Mouse (Mus musculus) forebrain, postnatal 0 days (tissue): ENCODE measurements at regions not wholly inside any gene's neighbourhood (a gene's known extent, or its start where the extent isn't known, plus 50 kb on each side); places are given as distances from the start of the nearest gene placed in this dataset.

ENCODE experiments used
- ATAC-seq: fragments of 200-750 bp; cut with Nextera tagmentation; 2 replicates; pipeline ENCODE4 v1.8.0; 2017; ENCODE audit warnings: mild to moderate bottlenecking, moderate library complexity
- DNase-seq: peaks from one replicate; pipeline ENCODE4 v3.0.0-alpha.2; 2015
- H3K27ac ChIP-seq: fragments of 300-500 bp; sonication (generic); 2 replicates; pipeline ENCODE4 v1.5.1; 2014; ENCODE audit warnings: low read depth, mild to moderate bottlenecking, antibody characterized with exemption, low read length, moderate library complexity, mixed read lengths
- H3K27me3 ChIP-seq: fragments of 300-500 bp; sonication (generic); 2 replicates; pipeline ENCODE4 v1.6.1; 2014; ENCODE audit warnings: mild to moderate bottlenecking, low read length, mixed read lengths; ENCODE audit not compliant: insufficient read depth
- H3K36me3 ChIP-seq: fragments of 300-500 bp; sonication (generic); 2 replicates; pipeline ENCODE4 v1.6.1; 2014; ENCODE audit warnings: mild to moderate bottlenecking, moderate library complexity; ENCODE audit not compliant: insufficient read depth
- H3K4me1 ChIP-seq: fragments of 300-500 bp; sonication (generic); 2 replicates; pipeline ENCODE4 v1.6.1; 2014; ENCODE audit warnings: antibody characterized with exemption; ENCODE audit not compliant: insufficient read depth
- H3K4me2 ChIP-seq: fragments of 300-500 bp; sonication (generic); 2 replicates; pipeline ENCODE4 v1.6.1; 2014; ENCODE audit warnings: low read depth, mild to moderate bottlenecking, moderate library complexity
- H3K4me3 ChIP-seq: fragments of 300-500 bp; sonication (generic); 2 replicates; pipeline ENCODE4 v1.5.1; 2014; ENCODE audit warnings: low read depth, low read length, mixed read lengths
- H3K9ac ChIP-seq: fragments of 300-500 bp; sonication (generic); 2 replicates; pipeline ENCODE4 v1.6.1; 2014; ENCODE audit warnings: mild to moderate bottlenecking
- H3K9me3 ChIP-seq: fragments of 300-500 bp; sonication (generic); 2 replicates; pipeline ENCODE4 v1.6.1; 2016; ENCODE audit warnings: low read length
- CTCF ChIP-seq: sonication (generic); IDR thresholded peaks from 2 replicates; pipeline ENCODE4 v1.5.1; 2016; ENCODE audit warnings: antibody characterized with exemption, control low read depth, low read depth
- WGBS: fragments of 180-500 bp; shearing (Covaris S2); extraction: QIAGEN DNeasy Blood & Tissue Kit; methylation state at CpG from one replicate; pipeline ENCODE4 v1.1.7; 2014; 5-methylcytosine and 5-hydroxymethylcytosine counted together

DNA sequence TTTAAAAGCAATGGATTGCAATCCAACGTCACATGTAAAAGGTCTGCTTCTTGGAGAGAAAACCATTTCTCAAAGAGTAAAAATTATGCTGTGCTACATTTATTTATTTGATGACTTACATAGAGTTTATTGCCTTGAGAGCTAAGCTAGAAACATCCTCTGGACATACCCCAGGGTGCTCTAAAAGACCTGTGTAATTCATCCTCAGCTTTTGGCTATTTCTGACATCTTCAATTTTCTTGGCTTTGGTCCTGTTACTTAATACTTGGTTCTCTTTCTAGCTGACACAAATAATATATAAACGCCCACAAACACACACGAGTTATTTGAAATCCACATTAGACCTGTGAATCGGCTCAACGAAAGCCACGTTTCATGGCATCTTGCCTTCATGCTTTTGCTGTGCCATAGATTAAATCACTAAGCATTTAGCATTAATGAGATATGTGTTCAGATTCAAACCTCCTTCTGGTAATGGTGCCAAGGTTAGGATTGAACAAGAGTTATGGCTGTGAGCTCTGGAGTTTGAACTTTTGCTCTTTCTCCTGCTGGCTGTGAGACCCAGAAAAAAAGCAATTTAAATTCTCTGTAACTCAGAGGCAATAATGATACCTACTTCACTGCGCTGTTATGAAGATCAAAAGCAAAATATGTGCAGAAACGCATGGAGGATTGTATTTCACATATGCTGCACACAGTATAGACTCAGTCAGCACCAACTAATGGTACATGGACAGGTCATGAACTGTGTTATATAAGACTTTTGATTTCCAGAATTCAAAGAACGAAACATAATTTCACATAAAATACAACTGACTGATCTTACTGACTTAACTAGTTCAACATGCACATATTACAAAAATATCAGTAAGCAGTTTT lies 89.6 kb upstream of the Gimd1 start:
- H3K9ac ChIP-seq: no peak overlapping the region
- DNase-seq (no peak), ATAC-seq (no peak)
- H3K27me3 ChIP-seq: no peaks in the 10 kb centered on the region
- no peak overlapping the region for H3K4me3 ChIP-seq
- no peak overlapping the region for H3K4me2 ChIP-seq
- H3K9me3 ChIP-seq: no peaks in the 10 kb centered on the region
- 87% methylated on average over 9 of the region's 9 CpGs for WGBS
- H3K36me3 ChIP-seq: no peaks in the 10 kb centered on the region
- no peak overlapping the region for H3K27ac ChIP-seq
- no peaks in the 10 kb centered on the region for H3K4me1 ChIP-seq
- TF ChIP-seq CTCF: no peak

DNA sequence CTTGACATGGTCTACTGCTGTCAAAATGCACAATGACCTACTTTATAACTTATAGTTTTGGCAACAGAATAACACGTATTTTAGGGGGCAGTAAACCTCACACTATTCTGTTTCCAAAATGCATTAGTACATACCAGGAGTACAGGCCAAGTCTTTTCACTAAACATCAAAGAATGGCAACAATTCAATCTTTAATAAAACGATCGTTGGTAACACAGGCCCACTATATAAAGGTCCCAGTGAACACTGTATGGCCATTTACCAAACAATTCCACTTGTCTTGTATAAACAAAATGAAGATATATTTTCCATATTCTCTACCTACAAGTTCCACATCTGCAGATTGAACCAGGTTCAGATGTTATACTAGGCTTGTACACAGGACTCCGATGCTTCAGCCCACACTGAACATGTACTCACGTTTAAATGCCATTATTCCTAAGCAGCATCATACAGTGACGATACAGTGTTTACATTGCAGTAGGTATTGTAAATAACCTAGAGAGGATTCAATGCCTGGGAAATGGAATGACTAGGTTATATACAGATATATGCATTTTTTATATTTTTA lies 78.3 kb upstream of the Gimd1 start:
- Histone ChIP-seq H3K36me3 (no peaks in the 10 kb centered on the region), H3K27me3 (no peaks in the 10 kb centered on the region), H3K4me1 (no peaks in the 10 kb centered on the region), H3K9me3 (no peaks in the 10 kb centered on the region), H3K4me2 (no peak overlapping the region), H3K9ac (no peak overlapping the region), H3K4me3 (no peak overlapping the region), H3K27ac (no peak overlapping the region)
- ATAC-seq (no peak), DNase-seq (no peak)
- TF ChIP-seq CTCF: no peak
- WGBS: 84% methylated on average over 6 of the region's 6 CpGs

DNA sequence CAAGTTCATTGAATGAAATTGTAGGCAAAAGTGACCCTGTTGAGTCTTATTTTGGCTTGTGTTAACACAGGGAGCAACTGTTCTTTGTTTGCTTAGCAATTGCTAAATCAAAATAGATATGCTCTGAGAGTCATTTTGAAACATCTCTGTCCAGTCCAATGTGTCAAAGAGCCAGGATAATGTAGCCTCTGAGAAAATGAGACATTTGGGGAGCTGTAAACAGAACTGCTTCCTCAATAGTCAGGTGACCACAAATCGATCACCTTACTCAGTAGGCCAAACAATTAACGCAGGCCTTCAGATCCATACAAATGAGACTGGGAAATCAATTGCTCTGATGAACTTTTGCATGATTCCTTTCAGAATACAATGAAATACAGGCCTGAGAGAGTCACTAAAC lies 63.9 kb upstream of the Gimd1 start:
- no peaks in the 10 kb centered on the region for H3K9me3 ChIP-seq
- no peak for ATAC-seq

DNA sequence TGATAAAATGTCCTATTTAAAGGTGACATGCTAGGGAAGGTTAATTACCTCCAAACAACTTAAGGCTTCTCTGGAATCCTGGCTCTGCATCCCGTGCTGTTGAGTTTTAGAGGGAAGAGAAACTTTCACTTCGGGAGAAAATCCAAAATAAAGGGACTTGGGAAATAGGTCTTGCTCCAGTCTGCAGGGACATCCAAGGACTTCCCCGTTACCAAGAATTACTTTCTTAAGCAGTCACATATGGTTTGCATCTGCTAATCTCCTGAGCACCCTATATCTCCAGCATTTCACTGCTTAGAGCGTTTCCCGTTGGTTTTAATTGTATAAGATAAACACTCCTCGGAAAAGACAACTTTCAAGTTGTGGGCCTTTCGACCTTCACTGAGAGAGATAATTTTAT lies 63.3 kb upstream of the Gimd1 start:
- no peak for ATAC-seq
- H3K27me3 ChIP-seq: no peaks in the 10 kb centered on the region
- H3K4me1 ChIP-seq: no peaks in the 10 kb centered on the region
- DNase-seq: no peak
- no peaks in the 10 kb centered on the region for H3K9me3 ChIP-seq
- TF ChIP-seq CTCF: no peak
- no peaks in the 10 kb centered on the region for H3K36me3 ChIP-seq
- H3K4me3 ChIP-seq: no peak overlapping the region
- no peak overlapping the region for H3K27ac ChIP-seq
- no peak overlapping the region for H3K9ac ChIP-seq
- 87% methylated on average over 7 of the region's 7 CpGs for WGBS
- H3K4me2 ChIP-seq: no peak overlapping the region

More for the DNA sequence above, 63.9 kb upstream of the Gimd1 start:
- Histone ChIP-seq H3K4me2 (no peak overlapping the region), H3K27ac (no peak overlapping the region), H3K36me3 (no peaks in the 10 kb centered on the region), H3K4me3 (no peak overlapping the region), H3K27me3 (no peaks in the 10 kb centered on the region), H3K9ac (no peak overlapping the region), H3K4me1 (no peaks in the 10 kb centered on the region)
- DNase-seq: no peak
- 95% methylated on average over 2 of the region's 2 CpGs for WGBS
- no peak for TF ChIP-seq CTCF
